Mouse (Mus musculus) liver, embryonic 14.5 days (tissue): ENCODE measurements around the gene Plekha5. TPM values are rescaled to one million over a fixed set of nuclear protein-coding genes. Genes with fewer than 3 reads are reported as not detected.

Source experiments
- ATAC-seq: fragments of 200-750 bp; cut with Nextera tagmentation; 2 replicates; pipeline ENCODE4 v1.8.0; 2017; ENCODE audit warnings: moderate number of reproducible peaks, mild to moderate bottlenecking, moderate library complexity; ENCODE audit not compliant: insufficient read depth
- DNase-seq, 3 experiments: peaks; one replicate each; pipeline ENCODE4 v3.0.0-alpha.2; 2012 to 2013; ENCODE audit warnings: low read depth in 3 of 3, low spot score in 3 of 3
- H3K27ac ChIP-seq: fragments of 300-500 bp; sonication (generic); 2 replicates; pipeline ENCODE4 v1.5.1; 2014; ENCODE audit warnings: moderate library complexity, mild to moderate bottlenecking, control low read depth, inconsistent platforms
- H3K27me3 ChIP-seq: fragments of 300-500 bp; sonication (generic); 2 replicates; pipeline ENCODE4 v1.6.1; 2014; ENCODE audit warnings: mild to moderate bottlenecking, low read length, moderate library complexity; ENCODE audit not compliant: control insufficient read depth, insufficient read depth
- H3K36me3 ChIP-seq: fragments of 300-500 bp; sonication (generic); replicated peaks from 2 replicates; pipeline ENCODE4 v1.6.1; 2014; ENCODE audit warnings: low read depth; ENCODE audit not compliant: control insufficient read depth, insufficient read depth
- H3K4me1 ChIP-seq, 2 experiments: fragments of 200-500 bp in 1 of 2; fragments of 300-500 bp in 1 of 2; sonication (generic) in 1 of 2; replicated peaks; 2 replicates each; pipeline ENCODE4 v1.6.1; 2012 to 2014; ENCODE audit warnings: antibody characterized with exemption in 1 of 2, inconsistent platforms in 1 of 2, low read length in 1 of 2; ENCODE audit not compliant: control insufficient read depth in 2 of 2, insufficient read depth in 2 of 2
- H3K4me2 ChIP-seq: fragments of 300-500 bp; sonication (generic); 2 replicates; pipeline ENCODE4 v1.6.1; 2014; ENCODE audit warnings: low read depth, mild to moderate bottlenecking, control low read depth, moderate library complexity
- H3K4me3 ChIP-seq, 2 experiments: fragments of 200-500 bp in 1 of 2; fragments of 300-500 bp in 1 of 2; sonication (generic) in 1 of 2; 2 replicates each; pipeline ENCODE4 v1.5.1; 2012 to 2014; ENCODE audit warnings: low read depth in 2 of 2, low read length in 2 of 2, mild to moderate bottlenecking in 2 of 2, control low read depth in 1 of 2, inconsistent platforms in 1 of 2, moderate library complexity in 1 of 2; ENCODE audit not compliant: insufficient read depth in 1 of 2
- H3K9ac ChIP-seq: fragments of 300-500 bp; sonication (generic); replicated peaks from 2 replicates; pipeline ENCODE4 v1.6.1; 2014; ENCODE audit warnings: mild to moderate bottlenecking, control low read depth, moderate library complexity
- H3K9me3 ChIP-seq: fragments of 300-500 bp; sonication (generic); 2 replicates; pipeline ENCODE4 v1.6.1; 2016; ENCODE audit warnings: low read length, mixed read lengths; ENCODE audit not compliant: control insufficient read depth
- CTCF ChIP-seq: IDR thresholded peaks from 2 replicates; pipeline ENCODE4 v1.5.1; 2016; ENCODE audit warnings: antibody characterized with exemption, low read depth, control low read depth
- EP300 ChIP-seq: IDR thresholded peaks from 2 replicates; pipeline ENCODE4 v1.6.1; 2016; ENCODE audit warnings: antibody characterized with exemption, low read depth
- WGBS: fragments of 180-500 bp; shearing (Covaris S2); extraction: QIAGEN DNeasy Blood & Tissue Kit; methylation state at CpG from one replicate; pipeline ENCODE4 v1.1.7; 2014; ENCODE audit not compliant: insufficient replicate concordance; 5-methylcytosine and 5-hydroxymethylcytosine counted together
- polyA plus RNA-seq, 2 experiments: library from polyadenylated mRNA; depleted of rRNA in 1 of 2; stranded (reverse) in 1 of 2; unstranded in 1 of 2; fragments of >200 nt; fragmentation: Nextera tagmentation in 1 of 2; extraction: Ambion mirVana in 1 of 2; gene quantifications; 2 replicates each; pipeline versions ENCODE4 v1.2.1 to v1.2.3; 2012 to 2014

The Plekha5 gene
- polyA plus RNA-seq, 2 experiments: 3.6 to 6.0 TPM

DNA sequence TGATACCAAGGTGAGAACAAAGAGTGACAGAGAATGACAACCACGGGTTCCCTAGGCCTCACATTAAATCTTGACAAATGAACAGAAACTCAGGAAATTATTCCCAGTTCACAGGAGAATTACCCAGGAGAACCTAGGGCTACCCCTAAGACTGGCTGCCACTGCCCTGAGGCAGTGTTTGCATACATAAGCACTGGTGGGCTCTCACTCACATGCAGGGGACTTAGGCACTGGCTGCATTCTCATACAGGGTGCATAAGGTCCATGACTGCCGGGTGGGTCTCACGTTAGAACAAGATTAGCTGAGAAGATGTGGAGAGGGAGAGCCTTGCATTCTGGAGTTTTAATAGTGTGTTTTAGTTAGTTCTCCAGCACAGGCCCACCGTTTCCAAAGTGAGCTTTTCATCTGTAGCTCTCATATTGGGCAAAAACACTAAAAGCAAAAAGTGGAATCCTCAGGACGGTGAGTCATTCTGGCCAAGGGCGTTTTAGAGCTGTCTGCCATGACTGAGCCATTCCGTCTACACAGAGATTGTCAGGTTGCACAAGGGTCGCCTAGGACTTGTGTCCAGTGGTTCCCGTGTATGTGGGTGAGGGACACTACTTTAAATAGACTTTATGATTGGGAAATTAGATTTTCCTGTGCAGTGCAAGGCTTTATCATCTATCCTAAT is 138.2 kb downstream of the Plekha5 start:
- H3K36me3 ChIP-seq: no peaks in the 10 kb centered on the region
- no peaks in the 10 kb centered on the region for H3K27me3 ChIP-seq
- 71% methylated on average over 9 of the region's 9 CpGs for WGBS
- DNase-seq: no peak
- no peak overlapping the region for H3K4me2 ChIP-seq
- no peak for TF ChIP-seq CTCF
- no peak for TF ChIP-seq EP300
- no peaks in the 10 kb centered on the region for H3K9me3 ChIP-seq
- no peak for ATAC-seq
- no peak overlapping the region for H3K9ac ChIP-seq
- H3K4me1 ChIP-seq: peaks cover 0 to 7% of the 10 kb centered on the region in 2 experiments; a peak in 1 of 4 replicates
- H3K4me3 ChIP-seq: no peak overlapping the region
- H3K27ac ChIP-seq: no peak overlapping the region

- no peaks in the 10 kb centered on the region; the same call in 1 of the 2 replicates for H3K36me3 ChIP-seq
- 66% methylated on average over 2 of the region's 2 CpGs for WGBS
- no peak for DNase-seq
- no peak overlapping the region for H3K4me3 ChIP-seq
- no peak overlapping the region for H3K9ac ChIP-seq
- H3K9me3 ChIP-seq: no peaks in the 10 kb centered on the region
- no peak for ATAC-seq
- no peak overlapping the region for H3K4me2 ChIP-seq
- H3K4me1 ChIP-seq: no peaks in the 10 kb centered on the region
- TF ChIP-seq EP300 (no peak), CTCF (no peak)
- H3K27me3 ChIP-seq: no peaks in the 10 kb centered on the region
- H3K27ac ChIP-seq: no peak overlapping the region
These were observed 143.3 kb downstream of the Plekha5 start for GRCm38 (mm10) chr6:140567199-140567598.

DNA sequence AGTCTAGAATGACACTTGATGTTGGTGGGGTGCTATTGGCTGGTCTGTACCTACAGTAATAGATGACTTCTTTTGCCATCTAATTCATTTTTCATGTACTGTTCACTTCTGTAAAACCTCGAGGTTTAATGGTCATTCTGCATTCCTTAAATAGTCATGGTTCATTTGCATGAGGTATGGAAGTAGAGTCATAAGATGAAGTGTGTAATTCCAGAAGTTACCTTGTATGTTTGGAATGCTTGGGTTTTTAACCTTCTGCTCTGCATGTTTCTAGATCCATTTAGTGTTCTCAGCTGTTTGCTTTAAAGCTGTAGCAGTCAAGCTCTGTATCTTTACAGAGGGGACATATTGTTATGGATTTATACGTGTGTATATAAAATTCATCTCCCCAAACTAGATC is 144.0 kb downstream of the Plekha5 start:
- H3K9ac ChIP-seq: no peak overlapping the region
- no peak overlapping the region for H3K27ac ChIP-seq
- DNase-seq (no peak), ATAC-seq (no peak)
- no peak overlapping the region for H3K4me3 ChIP-seq
- H3K9me3 ChIP-seq: no peaks in the 10 kb centered on the region
- TF ChIP-seq CTCF (no peak), EP300 (no peak)
- H3K27me3 ChIP-seq: no peaks in the 10 kb centered on the region
- H3K36me3 ChIP-seq: no peaks in the 10 kb centered on the region; the same call in 1 of the 2 replicates
- no peaks in the 10 kb centered on the region for H3K4me1 ChIP-seq
- H3K4me2 ChIP-seq: no peak overlapping the region
- 47% methylated on average over 2 of the region's 2 CpGs for WGBS

GRCm38 (mm10) chr6:140570152-140570551 is 146.3 kb downstream of the Plekha5 start:
- Histone ChIP-seq H3K4me1 (no peaks in the 10 kb centered on the region), H3K4me2 (no peak overlapping the region), H3K9me3 (no peaks in the 10 kb centered on the region), H3K27ac (no peak overlapping the region), H3K27me3 (no peaks in the 10 kb centered on the region), H3K4me3 (no peak overlapping the region), H3K9ac (no peak overlapping the region), H3K36me3 (no peaks in the 10 kb centered on the region; the same call in 1 of the 2 replicates)
- TF ChIP-seq EP300: no peak
- TF ChIP-seq CTCF: no peak
- no peak for ATAC-seq
- DNase-seq: no peak
- WGBS: 79% methylated on average over 11 of the region's 11 CpGs

- Histone ChIP-seq H3K36me3 (no peaks in the 10 kb centered on the region), H3K4me3 (no peak overlapping the region), H3K9me3 (no peaks in the 10 kb centered on the region), H3K9ac (no peak overlapping the region), H3K4me1 (no peaks in the 10 kb centered on the region), H3K4me2 (no peak overlapping the region), H3K27ac (no peak overlapping the region), H3K27me3 (no peaks in the 10 kb centered on the region)
- TF ChIP-seq EP300 (no peak), CTCF (no peak)
- ATAC-seq: no peak
- 79% methylated on average over 3 of the region's 3 CpGs for WGBS
- no peak for DNase-seq
These were observed 151.1 kb downstream of the Plekha5 start for GRCm38 (mm10) chr6:140574943-140575342.
